Mouse (Mus musculus): ENCODE results near the gene Zfp335. TPM values are rescaled to one million over a fixed set of nuclear protein-coding genes. Genes with fewer than 3 reads are reported as not detected.

Gene Zfp335
- polyA plus RNA-seq, 1 experiment from 2014 or later = 3.6 TPM

GRCm38 (mm10) chr2:164942692-164943290, 31.2 kb upstream of the Zfp335 start:
- peaks cover 23% of the 10 kb centered on the region for H3K27me3 ChIP-seq (replicated peaks; ENCODE audit: control insufficient read depth, insufficient read depth, low read length)
- no peaks in the 10 kb centered on the region for H3K9me3 ChIP-seq (ENCODE audit: control insufficient read depth)
- no peak for ATAC-seq
- no peak overlapping the region for H3K9ac ChIP-seq (ENCODE audit: low read depth, low read length)
- no peaks in the 10 kb centered on the region for H3K36me3 ChIP-seq (ENCODE audit: control insufficient read depth, insufficient read depth)
- H3K27ac ChIP-seq (ENCODE audit: low read depth, low read length) = no peak overlapping the region
- TF ChIP-seq CTCF (IDR thresholded peaks at IDR 0.05; ENCODE audit: low read depth) = no peak
- 26% methylated on average over 5 of the region's 5 CpGs for WGBS
- H3K4me2 ChIP-seq (replicated peaks; ENCODE audit: low read depth) = no peak overlapping the region
- H3K4me3 ChIP-seq (ENCODE audit: low read depth, low read length) = no peak overlapping the region
- no peaks in the 10 kb centered on the region; the same call in 1 of the 2 replicates for H3K4me1 ChIP-seq (replicated peaks; ENCODE audit: control insufficient read depth, insufficient read depth, low read length)

GRCm38 (mm10) chr2:164940140-164940830, 28.7 kb upstream of the Zfp335 start, which contains the start of gene Mmp9:
Mmp9 (plus strand) TSS chr2:164940780.
- no peak for TF ChIP-seq CTCF (IDR thresholded peaks at IDR 0.05; ENCODE audit: low read depth)
- no peak within 1 kb of the TSS for H3K9ac ChIP-seq (ENCODE audit: low read depth, low read length)
- H3K27me3 ChIP-seq (replicated peaks; ENCODE audit: control insufficient read depth, insufficient read depth, low read length) = peaks cover 21% of the 10 kb centered on the region
- H3K9me3 ChIP-seq (ENCODE audit: control insufficient read depth) = no peaks in the 10 kb centered on the region
- H3K4me1 ChIP-seq (replicated peaks; ENCODE audit: control insufficient read depth, insufficient read depth, low read length) = no peaks in the 10 kb centered on the region; the same call in 1 of the 2 replicates
- H3K4me2 ChIP-seq (replicated peaks; ENCODE audit: low read depth) = no peak within 1 kb of the TSS
- ATAC-seq = no peak
- WGBS = 26% methylated on average over 10 of the region's 10 CpGs
- H3K27ac ChIP-seq (ENCODE audit: low read depth, low read length) = no peak within 1 kb of the TSS
- no peaks in the 10 kb centered on the region for H3K36me3 ChIP-seq (ENCODE audit: control insufficient read depth, insufficient read depth)
- no peak within 1 kb of the TSS for H3K4me3 ChIP-seq (ENCODE audit: low read depth, low read length)

- H3K4me1 ChIP-seq (replicated peaks; ENCODE audit: control insufficient read depth, insufficient read depth, low read length) = no peaks in the 10 kb centered on the region; the same call in 1 of the 2 replicates
- H3K36me3 ChIP-seq (ENCODE audit: control insufficient read depth, insufficient read depth) = no peaks in the 10 kb centered on the region
- ATAC-seq = no peak
- TF ChIP-seq CTCF (IDR thresholded peaks at IDR 0.05; ENCODE audit: low read depth) = no peak
- H3K9ac ChIP-seq (ENCODE audit: low read depth, low read length) = no peak overlapping the region
- H3K27me3 ChIP-seq (replicated peaks; ENCODE audit: control insufficient read depth, insufficient read depth, low read length) = peaks cover 21% of the 10 kb centered on the region
- H3K27ac ChIP-seq (ENCODE audit: low read depth, low read length) = no peak overlapping the region
- peak overlapping the region; percentile 37 for H3K4me3 ChIP-seq (ENCODE audit: low read depth, low read length)
- H3K9me3 ChIP-seq (ENCODE audit: control insufficient read depth) = no peaks in the 10 kb centered on the region
- WGBS = 8% methylated on average over 11 of the region's 11 CpGs
- peak overlapping the region; percentile 66 for H3K4me2 ChIP-seq (replicated peaks; ENCODE audit: low read depth)
Measured at GRCm38 (mm10) chr2:164939106-164939505, 27.5 kb upstream of the Zfp335 start.

- Histone ChIP-seq H3K9ac (ENCODE audit: low read depth, low read length) (peak overlapping the region; percentile 40; the same call in 1 of the 2 replicates), H3K4me3 (ENCODE audit: low read depth, low read length) (peak overlapping the region; percentile 37), H3K27me3 (replicated peaks; ENCODE audit: control insufficient read depth, insufficient read depth, low read length) (peaks cover 21% of the 10 kb centered on the region), H3K4me2 (replicated peaks; ENCODE audit: low read depth) (peak overlapping the region; percentile 66), H3K9me3 (ENCODE audit: control insufficient read depth) (no peaks in the 10 kb centered on the region), H3K36me3 (ENCODE audit: control insufficient read depth, insufficient read depth) (no peaks in the 10 kb centered on the region), H3K4me1 (replicated peaks; ENCODE audit: control insufficient read depth, insufficient read depth, low read length) (no peaks in the 10 kb centered on the region; the same call in 1 of the 2 replicates), H3K27ac (ENCODE audit: low read depth, low read length) (no peak overlapping the region)
- TF ChIP-seq CTCF (IDR thresholded peaks at IDR 0.05; ENCODE audit: low read depth) = no peak
- 4% methylated on average over 39 of the region's 39 CpGs for WGBS
- ATAC-seq = peak; percentile 46; the same call in 1 of the 2 replicates
Measured at GRCm38 (mm10) chr2:164938146-164939091, 26.9 kb upstream of the Zfp335 start.

- no peak overlapping the region for H3K4me2 ChIP-seq (replicated peaks; ENCODE audit: low read depth)
- 52% methylated on average over 4 of the region's 4 CpGs for whole genome bisulfite sequencing
- no peak overlapping the region for H3K4me3 ChIP-seq (ENCODE audit: low read depth, low read length)
- H3K9ac ChIP-seq (ENCODE audit: low read depth, low read length) = no peak overlapping the region
- no peak for ATAC-seq
- no peaks in the 10 kb centered on the region for H3K36me3 ChIP-seq (ENCODE audit: control insufficient read depth, insufficient read depth)
- H3K27ac ChIP-seq (ENCODE audit: low read depth, low read length) = no peak overlapping the region
- no peaks in the 10 kb centered on the region; the same call in 1 of the 2 replicates for H3K4me1 ChIP-seq (replicated peaks; ENCODE audit: control insufficient read depth, insufficient read depth, low read length)
- H3K27me3 ChIP-seq (replicated peaks; ENCODE audit: control insufficient read depth, insufficient read depth, low read length) = peaks cover 21% of the 10 kb centered on the region
- H3K9me3 ChIP-seq (ENCODE audit: control insufficient read depth) = no peaks in the 10 kb centered on the region
- TF ChIP-seq CTCF (IDR thresholded peaks at IDR 0.05; ENCODE audit: low read depth) = no peak
Measured at GRCm38 (mm10) chr2:164935991-164936390, 24.4 kb upstream of the Zfp335 start.
